Mouse (Mus musculus) ovary, postnatal 14 days (tissue): ENCODE results near the gene Pknox2.

Source experiments
- DNase-seq: peaks from one replicate; pipeline ENCODE4 v3.0.0; 2022; ENCODE audit warnings: low spot score

Gene Pknox2

DNA sequence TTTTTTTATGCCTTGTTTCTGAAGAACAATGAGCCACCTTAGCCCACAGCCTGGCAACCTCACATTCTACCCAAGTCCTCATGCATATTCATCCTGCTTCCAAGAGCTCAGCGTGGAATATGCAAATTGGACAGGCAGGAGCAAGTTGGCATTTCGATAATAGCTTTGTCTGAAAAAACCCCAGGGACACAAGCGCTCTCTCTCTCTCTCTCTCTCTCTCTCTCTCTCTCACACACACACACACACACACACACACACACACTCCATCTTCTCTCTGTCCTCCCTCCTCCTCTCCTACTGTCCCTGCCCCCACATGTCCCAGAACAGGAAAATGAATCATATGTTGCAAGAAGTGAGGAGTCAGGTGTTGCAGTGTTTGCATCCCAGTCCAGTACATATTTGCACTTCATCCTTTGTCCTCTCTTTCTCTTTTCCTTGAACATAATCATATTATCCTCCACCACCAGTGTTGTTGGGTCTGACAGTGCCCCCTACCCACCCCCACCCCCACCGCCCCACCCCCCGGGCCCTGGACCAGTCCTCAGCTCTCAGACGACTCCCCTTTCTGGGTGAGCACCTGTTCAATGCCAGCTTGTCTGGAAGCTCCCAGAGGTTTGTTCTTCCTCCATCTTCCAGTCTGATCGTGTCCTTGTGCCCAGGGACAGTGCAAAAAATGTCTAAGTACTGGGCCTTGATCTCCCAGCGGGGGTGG lies 265.0 kb downstream of the Pknox2 start:
- no peak for DNase-seq

DNA sequence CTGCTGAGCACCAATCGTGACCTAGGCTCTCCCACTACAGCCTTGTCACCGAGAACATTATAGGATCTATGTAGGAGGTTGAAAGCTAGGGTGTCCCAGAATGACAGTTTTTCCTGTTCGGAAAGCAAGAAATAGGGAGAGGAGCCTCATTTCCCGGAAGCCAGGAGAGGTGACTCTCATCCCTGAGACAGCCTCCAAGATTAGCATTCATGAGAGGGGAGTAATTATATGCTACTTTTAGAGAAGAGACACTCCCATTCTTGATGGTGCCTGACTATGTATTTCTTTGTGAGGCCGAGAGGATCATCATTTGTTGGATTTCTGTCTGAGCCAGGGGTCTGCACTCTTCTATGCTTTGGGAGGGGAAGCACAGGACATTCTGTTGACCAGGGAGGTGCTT lies 265.6 kb downstream of the Pknox2 start:
- no peak for DNase-seq

DNA sequence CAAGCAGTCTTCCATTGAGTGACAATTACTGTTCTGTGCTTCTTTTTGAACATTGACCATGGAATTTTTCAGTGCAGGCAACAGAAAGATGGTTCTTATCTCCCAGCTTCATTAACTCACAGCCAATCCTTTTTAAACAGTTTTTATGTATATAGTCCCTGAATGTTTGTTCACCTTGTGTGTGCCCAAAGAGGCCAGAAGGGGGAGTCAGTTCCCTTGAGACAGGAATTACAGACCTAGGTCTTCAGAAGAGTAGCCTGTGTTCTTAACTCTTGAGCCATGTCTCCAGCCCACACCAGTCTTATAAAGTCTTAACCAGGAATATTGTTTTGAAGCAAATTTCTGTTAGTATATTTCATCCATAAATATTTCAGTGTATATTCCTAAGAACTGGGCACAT lies 270.4 kb downstream of the Pknox2 start:
- DNase-seq = no peak

DNA sequence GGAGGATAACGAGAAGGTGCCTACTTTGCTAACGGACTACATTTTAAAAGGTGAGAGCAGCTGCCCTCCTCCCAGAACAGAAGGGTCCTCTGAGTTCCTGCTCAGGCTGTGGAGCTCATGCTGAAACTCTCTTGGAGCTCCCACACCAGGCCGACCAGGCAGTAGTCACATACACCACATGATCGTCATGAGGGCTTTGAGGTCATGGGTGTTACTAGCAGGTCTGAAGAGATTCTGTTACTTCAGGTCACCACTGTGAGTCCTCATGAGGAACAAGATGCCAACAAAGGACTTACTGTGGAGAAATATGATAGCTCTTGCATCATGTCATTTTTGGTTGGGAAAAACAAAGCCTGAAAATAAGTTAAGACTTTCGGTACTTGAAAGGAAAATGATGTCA lies 270.9 kb downstream of the Pknox2 start:
- DNase-seq = no peak

DNA sequence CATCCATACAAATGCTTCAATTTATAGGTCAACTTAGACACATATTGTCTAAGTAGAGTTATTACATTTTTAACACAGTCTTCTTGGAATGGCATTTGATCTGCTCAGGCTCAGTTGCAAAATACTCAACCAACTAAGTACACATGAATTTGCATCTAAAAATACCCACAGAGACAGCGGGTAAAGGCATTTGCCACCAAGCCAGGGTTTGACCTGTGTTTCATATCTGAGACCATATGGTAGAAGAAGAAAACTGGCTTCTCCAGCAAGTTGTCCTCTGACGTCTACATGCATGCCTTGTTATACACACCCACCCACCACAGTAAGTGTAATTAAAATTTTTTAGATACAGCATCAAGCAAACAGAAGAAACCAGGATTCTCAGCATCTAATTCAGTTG lies 273.4 kb downstream of the Pknox2 start:
- no peak for DNase-seq

DNA sequence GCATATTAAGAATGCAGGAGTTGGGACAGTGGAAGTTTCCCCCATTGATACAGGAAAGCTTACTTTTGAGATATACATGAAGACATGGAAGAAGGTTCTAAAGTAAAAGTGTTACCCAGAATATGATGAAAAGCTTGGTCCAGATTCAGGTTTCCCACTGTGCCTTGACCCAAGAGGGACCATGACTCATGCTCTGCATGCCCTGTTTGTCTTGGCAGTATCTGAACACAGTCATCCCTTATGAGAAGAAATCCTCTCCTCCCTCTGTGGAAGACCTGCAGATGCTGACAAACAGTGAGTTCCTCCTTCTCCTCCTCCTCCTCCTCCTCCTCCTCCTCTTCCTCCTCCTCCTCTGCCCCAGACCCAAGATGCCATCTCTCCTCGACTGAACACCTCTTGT lies 276.9 kb downstream of the Pknox2 start:
- DNase-seq = no peak

DNA sequence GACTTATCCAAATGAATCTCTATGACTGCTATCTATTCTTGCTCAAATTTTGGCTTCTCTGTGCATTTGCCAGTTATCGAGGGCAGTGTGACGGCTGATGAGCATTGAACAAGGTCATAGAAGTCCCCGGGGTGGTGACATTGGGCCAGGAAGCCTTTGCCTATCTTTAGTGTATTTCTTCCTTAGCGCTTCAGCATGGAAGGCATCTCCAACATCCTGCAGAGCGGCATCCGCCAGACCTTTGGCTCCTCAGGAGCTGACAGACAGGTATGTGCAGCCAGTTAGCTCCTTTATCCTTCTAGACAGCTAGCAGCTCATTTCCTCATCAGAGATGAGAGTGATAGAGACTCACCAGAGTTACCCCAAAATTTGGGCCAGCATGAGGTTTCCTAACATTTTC lies 278.5 kb downstream of the Pknox2 start:
- DNase-seq = no peak

DNA sequence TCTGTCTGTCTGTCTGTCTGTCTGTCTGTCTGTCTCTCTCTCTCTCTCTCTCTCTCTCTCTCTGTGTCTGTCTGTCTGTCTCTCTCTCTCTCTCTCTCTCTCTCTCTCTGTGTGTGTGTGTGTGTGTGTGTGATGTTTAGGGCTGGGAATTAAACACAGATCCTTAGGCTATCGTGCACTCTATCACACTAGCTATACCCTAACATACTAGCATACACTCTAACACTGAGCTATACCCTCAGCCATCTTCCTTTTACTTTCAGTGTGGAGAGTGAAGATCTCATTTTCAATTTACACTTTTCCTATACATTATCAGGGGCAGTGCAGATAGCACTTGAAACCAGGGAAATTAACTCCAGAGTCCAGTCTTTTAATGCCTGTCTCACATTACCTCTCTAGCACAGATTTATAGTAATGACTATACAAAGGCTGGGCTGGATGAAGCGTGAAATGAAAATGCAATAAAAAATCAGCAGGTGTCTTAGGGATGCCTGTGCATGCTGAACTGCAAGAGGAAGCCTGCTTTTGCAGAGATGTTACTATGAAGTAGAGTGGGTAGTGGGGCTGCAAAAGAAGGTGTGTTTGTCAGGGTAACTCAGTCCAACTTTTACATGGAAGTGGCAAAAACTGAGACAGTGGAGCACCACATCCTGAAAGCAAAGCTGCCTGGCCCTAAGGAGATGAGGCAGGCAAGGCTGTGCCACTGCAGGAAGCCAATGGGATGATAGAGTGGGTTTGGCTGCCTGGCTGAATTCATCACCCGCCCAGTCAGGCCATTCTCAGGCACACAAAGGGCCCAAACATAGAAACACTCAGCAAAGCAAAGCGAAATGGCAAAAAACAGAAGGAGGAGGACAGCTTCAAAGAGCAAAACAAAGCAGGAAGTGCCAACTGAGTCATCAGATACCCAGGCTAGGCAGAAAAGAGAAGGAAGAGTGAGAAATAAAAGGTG lies 282.1 kb downstream of the Pknox2 start:
- DNase-seq = no peak

DNA sequence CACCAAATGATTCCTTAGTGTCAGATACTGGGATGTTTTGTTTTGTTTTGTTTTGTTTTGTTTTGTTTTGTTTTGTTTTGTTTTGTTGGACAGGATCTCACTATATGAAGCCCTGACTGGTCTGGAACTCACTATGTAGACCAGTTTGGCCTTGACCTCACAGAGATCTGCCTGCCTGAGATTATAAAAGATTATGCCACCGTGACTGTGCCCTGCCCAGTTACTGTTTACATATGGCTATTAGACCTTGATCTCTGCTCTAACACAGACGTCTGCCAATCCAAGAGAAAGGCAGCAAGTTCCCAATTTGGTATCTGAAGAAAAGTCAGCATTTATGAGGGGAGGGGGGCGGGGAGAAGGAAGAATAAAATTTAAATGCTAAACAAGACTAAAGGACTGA lies 283.5 kb downstream of the Pknox2 start:
- DNase-seq = no peak

DNA sequence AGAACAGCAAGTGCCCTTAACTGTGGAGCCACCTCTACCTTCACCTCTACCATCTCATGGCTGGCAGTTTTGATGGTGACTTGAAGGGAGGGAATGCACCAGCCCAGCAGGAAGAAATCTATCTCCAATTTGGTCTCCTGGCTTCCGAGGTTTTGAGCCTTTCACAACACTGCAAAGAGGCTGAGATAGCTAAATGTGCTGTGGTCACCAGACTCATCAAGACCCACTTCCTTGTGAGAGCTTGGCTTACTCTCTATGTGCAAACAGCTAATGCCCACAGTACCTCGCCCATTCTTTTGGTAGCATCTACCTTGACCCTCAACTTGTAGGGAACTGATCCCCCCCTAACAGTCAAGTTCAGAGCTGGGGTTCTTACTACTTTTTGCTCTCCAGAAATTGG lies 284.6 kb downstream of the Pknox2 start:
- DNase-seq = no peak

DNA sequence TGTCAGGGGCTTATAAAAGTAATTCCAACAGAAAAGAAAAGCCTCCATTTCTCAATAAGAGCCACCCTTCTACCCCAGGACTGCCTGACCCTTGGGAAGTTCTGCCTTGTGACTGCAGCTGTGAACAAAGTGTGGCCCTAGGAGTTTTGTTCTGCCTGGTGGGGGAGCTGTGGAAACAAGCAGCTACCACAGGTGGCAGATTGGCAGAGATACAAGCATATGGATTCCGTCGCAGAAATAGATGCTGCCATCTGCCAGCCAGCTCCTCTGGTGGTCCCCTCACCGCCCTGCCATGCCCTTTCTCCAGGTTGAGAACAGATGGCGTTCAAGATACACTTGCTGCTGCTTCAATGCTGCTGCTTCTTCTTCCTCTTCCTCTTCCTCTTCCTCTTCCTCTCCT lies 288.5 kb downstream of the Pknox2 start:
- DNase-seq = no peak

DNA sequence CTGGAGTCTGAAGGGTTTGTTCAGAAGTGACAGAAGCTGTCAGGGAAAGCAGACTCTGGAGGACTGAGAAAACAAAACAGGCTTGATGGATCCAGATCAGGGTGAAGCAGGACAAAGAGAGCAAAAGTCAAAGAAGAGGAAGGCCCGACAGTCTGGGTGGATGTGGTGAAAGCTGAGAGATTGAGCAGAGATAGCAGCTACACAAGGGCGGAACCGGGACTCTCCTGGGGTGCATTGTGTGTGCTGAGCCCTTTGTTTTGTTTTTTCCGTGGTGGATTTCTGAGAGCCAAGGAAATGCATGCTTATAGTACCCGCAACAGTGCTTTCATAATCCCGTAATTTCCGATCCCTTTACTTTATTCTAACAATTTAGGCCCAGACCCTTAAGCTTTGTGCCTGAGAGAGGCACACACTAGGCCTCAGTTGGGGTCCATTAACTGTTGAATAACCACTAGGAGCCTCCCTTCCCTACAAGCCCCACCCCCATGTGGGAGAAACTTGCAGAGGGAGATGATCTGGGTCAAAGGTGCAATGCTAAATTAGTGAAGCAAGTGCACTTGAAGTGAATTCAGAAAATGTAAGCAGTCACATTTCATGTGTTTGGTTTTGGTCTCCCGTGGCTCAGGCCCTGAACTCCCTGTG lies 289.6 kb downstream of the Pknox2 start:
- no peak for DNase-seq

DNA sequence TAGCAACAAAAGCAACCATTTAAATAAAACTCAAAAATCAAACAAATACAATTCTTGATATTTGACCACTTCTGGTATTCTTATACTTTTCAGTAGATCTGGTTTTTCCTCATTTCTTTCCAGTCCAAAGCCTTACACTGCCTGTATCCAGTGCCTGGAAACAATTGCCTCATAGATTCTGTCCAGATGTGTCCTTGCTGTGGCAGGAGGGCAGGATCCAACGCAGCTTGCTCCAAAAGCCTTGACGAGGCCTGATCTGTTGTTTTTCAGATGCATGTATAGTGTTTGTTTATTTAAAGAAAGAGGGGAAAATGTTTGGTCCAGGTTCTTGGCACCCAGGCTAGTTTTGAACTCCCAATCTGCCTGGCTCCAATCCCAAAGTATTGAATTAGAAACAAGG lies 290.9 kb downstream of the Pknox2 start:
- no peak for DNase-seq

DNA sequence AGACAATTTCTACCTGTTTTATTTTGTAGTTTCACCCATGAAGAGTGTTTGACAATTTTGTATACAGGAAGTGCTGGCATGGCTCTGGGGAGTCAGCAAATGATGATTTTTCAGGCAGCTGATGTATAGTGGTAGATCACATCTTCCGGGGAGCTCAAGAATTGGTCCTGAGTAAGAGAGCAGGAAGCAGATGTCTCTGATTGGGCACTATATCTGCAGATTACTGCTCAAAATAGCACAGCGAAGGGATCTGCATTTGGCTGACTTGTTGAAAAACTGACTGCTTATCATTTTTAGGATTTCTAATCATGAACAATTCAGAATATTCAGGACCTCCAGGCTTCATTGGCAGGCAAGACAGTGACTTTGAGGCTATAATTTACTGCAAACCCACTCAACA lies 295.0 kb downstream of the Pknox2 start:
- DNase-seq = no peak

DNA sequence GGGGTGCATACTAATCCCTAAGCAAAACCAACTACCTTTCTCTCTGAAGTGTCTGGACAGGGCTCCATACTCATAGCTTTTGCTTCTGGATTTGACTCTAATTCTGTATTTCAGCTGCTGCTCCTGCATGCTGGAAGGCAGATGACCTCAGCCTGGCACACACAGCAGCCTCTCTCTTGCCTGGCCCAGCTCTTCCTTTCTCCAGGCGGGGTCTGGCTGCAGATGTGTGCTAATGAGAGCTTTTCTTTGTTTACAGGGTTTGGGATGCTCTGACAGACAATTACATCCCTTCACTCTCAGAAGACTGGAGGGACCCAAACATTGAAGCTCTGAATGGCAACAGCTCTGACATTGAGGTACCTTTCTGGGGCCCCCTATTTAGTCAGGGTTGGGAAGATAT lies 297.1 kb downstream of the Pknox2 start:
- DNase-seq = no peak

DNA sequence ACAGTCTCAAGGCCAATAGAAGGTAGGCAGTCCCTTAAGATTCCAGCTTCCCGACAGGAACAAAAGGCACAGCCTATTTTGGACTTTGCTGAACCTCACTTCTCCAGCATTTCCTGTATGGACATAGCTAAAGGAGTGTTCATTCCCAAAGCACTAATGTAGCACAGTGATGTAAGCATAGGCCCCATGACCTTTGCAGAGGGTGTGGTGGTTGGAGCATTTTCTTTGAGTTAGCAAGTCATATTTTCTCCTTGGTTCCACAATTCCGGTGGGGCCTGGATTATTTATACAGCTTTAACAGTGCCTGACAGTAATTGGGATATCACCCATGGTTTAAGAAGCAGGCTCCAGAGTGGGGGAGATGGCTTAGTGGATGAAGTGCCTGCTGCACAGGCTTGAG lies 298.5 kb downstream of the Pknox2 start:
- no peak for DNase-seq

DNA sequence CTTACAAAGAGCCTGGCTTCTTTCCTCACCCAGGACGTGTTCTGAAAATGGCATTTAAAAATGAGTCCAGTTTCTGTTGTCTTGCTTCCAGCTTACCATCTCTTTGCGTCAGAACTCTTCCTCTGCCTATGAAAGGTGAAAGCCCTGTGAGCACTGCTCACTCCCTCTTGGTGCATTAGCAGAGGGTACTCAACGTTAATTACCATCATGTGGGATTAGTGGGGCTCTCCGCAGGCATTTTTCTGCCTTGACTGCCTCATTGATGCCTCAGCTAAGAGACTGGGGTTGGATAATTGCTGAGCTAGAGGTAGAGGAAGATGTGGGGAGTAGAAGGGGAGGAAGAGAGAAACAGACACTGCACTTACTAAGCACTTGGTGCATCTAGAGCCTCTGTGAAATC lies 300.9 kb downstream of the Pknox2 start:
- DNase-seq = no peak
